Mouse (Mus musculus): ENCODE data around the gene Coro2b. TPM values are rescaled to one million over a fixed set of nuclear protein-coding genes. Genes with fewer than 3 reads are reported as not detected.
"Not testable (repeated sequence)": the region's sequence is repeated elsewhere in the genome, so short reads cannot be mapped to it uniquely, and the experiment has no call there.

Gene Coro2b
- total RNA-seq, 2 experiments from 2014 or later: 131 to 136 TPM

- no peak for DNase-seq (ENCODE audit: low spot score in 2 of 2)
Observed at GRCm38 (mm10) chr9:62450862-62451261, 86.0 kb downstream of the Coro2b start.

- no peak for DNase-seq (ENCODE audit: low spot score in 2 of 2)
Observed at GRCm38 (mm10) chr9:62450355-62450754, 86.5 kb downstream of the Coro2b start.

- not testable (repeated sequence) for DNase-seq (ENCODE audit: low spot score in 2 of 2)
Observed at GRCm38 (mm10) chr9:62447337-62447736, 89.5 kb downstream of the Coro2b start.

- DNase-seq (ENCODE audit: low spot score in 2 of 2): no peak
Observed at GRCm38 (mm10) chr9:62438755-62439101, 98.1 kb downstream of the Coro2b start.

- no peak for DNase-seq (ENCODE audit: low spot score in 2 of 2)
Observed at GRCm38 (mm10) chr9:62438085-62438754, 98.6 kb downstream of the Coro2b start.

GRCm38 (mm10) chr9:62437446-62437845 lies 99.4 kb downstream of the Coro2b start:
- no peak for DNase-seq (ENCODE audit: low spot score in 2 of 2)

GRCm38 (mm10) chr9:62435613-62436318 lies 101.1 kb downstream of the Coro2b start:
- peak; percentile 41 to 54 for DNase-seq (ENCODE audit: low spot score in 2 of 2)

- peak in 1 of 2 experiments; percentile 40 for DNase-seq (ENCODE audit: low spot score in 2 of 2)
Observed at GRCm38 (mm10) chr9:62432261-62433060, 104.4 kb downstream of the Coro2b start.

GRCm38 (mm10) chr9:62430741-62431140 lies 106.1 kb downstream of the Coro2b start:
- DNase-seq (ENCODE audit: low spot score in 2 of 2): peak; percentile 4 to 7

- peak in 1 of 2 experiments; percentile 15 for DNase-seq (ENCODE audit: low spot score in 2 of 2)
Observed at GRCm38 (mm10) chr9:62427010-62427409, 109.8 kb downstream of the Coro2b start.

GRCm38 (mm10) chr9:62426531-62426930 lies 110.3 kb downstream of the Coro2b start:
- peak in 1 of 2 experiments; percentile 8 for DNase-seq (ENCODE audit: low spot score in 2 of 2)

GRCm38 (mm10) chr9:62426021-62426420 lies 110.8 kb downstream of the Coro2b start:
- DNase-seq (ENCODE audit: low spot score in 2 of 2): peak in 1 of 2 experiments; percentile 9

- DNase-seq (ENCODE audit: low spot score in 2 of 2): no peak
Observed at GRCm38 (mm10) chr9:62425265-62425664, 111.6 kb downstream of the Coro2b start.

GRCm38 (mm10) chr9:62423871-62424270 lies 113.0 kb downstream of the Coro2b start:
- DNase-seq (ENCODE audit: low spot score in 2 of 2): peak in 1 of 2 experiments; percentile 7

- no peak for DNase-seq (ENCODE audit: low spot score in 2 of 2)
Observed at GRCm38 (mm10) chr9:62422926-62423325, 113.9 kb downstream of the Coro2b start.

GRCm38 (mm10) chr9:62421911-62422310 lies 114.9 kb downstream of the Coro2b start:
- DNase-seq (ENCODE audit: low spot score in 2 of 2): no peak

- peak; percentile 67 to 73 for DNase-seq (ENCODE audit: low spot score in 2 of 2)
Observed at GRCm38 (mm10) chr9:62421027-62421426, 115.8 kb downstream of the Coro2b start.

- DNase-seq (ENCODE audit: low spot score in 2 of 2): peak in 1 of 2 experiments; percentile 26
Observed at GRCm38 (mm10) chr9:62420261-62420917, 116.5 kb downstream of the Coro2b start.

GRCm38 (mm10) chr9:62418742-62419141 lies 118.1 kb downstream of the Coro2b start:
- no peak for DNase-seq (ENCODE audit: low spot score in 2 of 2)

- DNase-seq (ENCODE audit: low spot score in 2 of 2): no peak
Observed at GRCm38 (mm10) chr9:62407357-62408146, 129.3 kb downstream of the Coro2b start.

Data from layer of hippocampus, postnatal 10 days (tissue).